Mouse (Mus musculus) olfactory bulb, adult 2 months (tissue): ENCODE measurements around the gene Usp53. TPM values are rescaled to one million over a fixed set of nuclear protein-coding genes. Genes with fewer than 3 reads are reported as not detected.

Source experiments
- H3K27ac ChIP-seq: fragments of 200-500 bp; 2 replicates; pipeline ENCODE4 v1.5.1; 2012; ENCODE audit warnings: low read depth, low read length; ENCODE audit not compliant: insufficient read depth
- H3K4me1 ChIP-seq: fragments of 200-500 bp; 2 replicates; pipeline ENCODE4 v1.6.1; 2012; ENCODE audit warnings: low read length; ENCODE audit not compliant: control insufficient read depth, insufficient read depth
- H3K4me3 ChIP-seq: fragments of 200-500 bp; 2 replicates; pipeline ENCODE4 v1.5.1; 2012; ENCODE audit warnings: mild to moderate bottlenecking, low read depth, low read length, moderate library complexity; ENCODE audit not compliant: insufficient read depth
- CTCF ChIP-seq: fragments of 200-500 bp; IDR thresholded peaks from 2 replicates; pipeline ENCODE4 v1.5.1; 2012; ENCODE audit warnings: low read depth, mild to moderate bottlenecking, low read length, moderate library complexity; ENCODE audit not compliant: insufficient read depth
- POLR2A ChIP-seq: fragments of 200-500 bp; IDR thresholded peaks from 2 replicates; pipeline ENCODE4 v1.6.1; 2012; ENCODE audit warnings: mild to moderate bottlenecking, low read depth, low read length, moderate library complexity; ENCODE audit not compliant: insufficient read depth
- WGBS: fragments of 180-500 bp; shearing (Covaris S2); methylation state at CpG from one replicate; pipeline ENCODE4 v1.1.7; 2018; 5-methylcytosine and 5-hydroxymethylcytosine counted together
- polyA plus RNA-seq: library from polyadenylated mRNA; stranded (reverse); fragments of >200 nt; gene quantifications from 2 replicates; pipeline ENCODE4 v1.2.4, GENCODE M21; 2012; ENCODE audit warnings: low replicate concordance; ENCODE audit not compliant: missing spikeins, insufficient read depth, insufficient read length

The Usp53 gene
- polyA plus RNA-seq, 1 experiment: not detected

- TF ChIP-seq CTCF (no peak), POLR2A (no peak)
- Histone ChIP-seq H3K4me1 (no peaks in the 10 kb centered on the region), H3K27ac (no peak overlapping the region), H3K4me3 (no peak overlapping the region)
- 64% methylated on average over 8 of the region's 8 CpGs for WGBS
These were observed 14.2 kb upstream of the Usp53 start for GRCm38 (mm10) chr3:122998511-122998910.

DNA sequence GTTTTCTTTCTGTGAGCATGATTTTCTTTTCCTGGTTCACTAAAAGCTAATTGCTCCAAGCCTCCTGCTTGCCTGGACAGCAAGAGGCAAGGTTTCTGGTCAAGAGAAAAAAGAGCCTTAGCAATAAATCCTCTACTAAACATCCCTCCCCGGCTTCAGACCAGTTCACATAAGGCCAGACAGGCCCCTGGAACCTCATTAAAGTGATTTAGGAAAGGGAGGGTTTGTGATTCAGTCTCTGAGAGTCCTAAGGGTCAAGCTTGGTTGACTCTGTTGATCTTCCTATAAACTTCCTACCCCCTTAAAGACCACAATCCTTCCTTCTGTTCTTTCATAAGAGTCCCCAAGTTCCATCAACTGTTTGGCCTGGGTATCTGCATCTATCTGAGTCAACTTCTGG, 12.7 kb upstream of the Usp53 start:
- no peak overlapping the region for H3K4me3 ChIP-seq
- H3K4me1 ChIP-seq: no peaks in the 10 kb centered on the region
- 72% methylated on average over 1 of the region's 1 CpGs for WGBS
- no peak overlapping the region for H3K27ac ChIP-seq
- TF ChIP-seq POLR2A: no peak
- no peak for TF ChIP-seq CTCF

DNA sequence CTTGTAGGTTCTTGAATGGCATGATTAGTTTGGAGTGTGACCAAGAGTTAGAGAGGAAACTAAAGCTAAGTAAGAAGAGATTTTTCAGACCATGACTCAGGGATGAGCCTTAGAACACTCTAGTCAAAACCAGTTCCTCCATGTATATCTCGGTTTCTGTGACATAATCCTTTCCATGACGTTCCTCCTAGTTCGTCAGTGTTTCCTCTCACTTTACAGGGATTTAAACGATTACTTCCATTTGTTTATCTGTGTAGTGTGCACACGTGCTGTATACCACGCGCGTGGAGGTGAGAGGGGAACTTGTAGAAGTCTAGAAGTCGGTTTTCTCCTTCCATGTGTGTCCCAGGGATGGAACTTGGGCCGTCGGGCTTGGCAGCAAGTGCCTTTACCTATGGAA, 2.6 kb upstream of the Usp53 start:
- Histone ChIP-seq H3K4me3 (no peak overlapping the region), H3K4me1 (no peaks in the 10 kb centered on the region), H3K27ac (no peak overlapping the region)
- 90% methylated on average over 11 of the region's 11 CpGs for WGBS
- TF ChIP-seq CTCF (no peak), POLR2A (no peak)

GRCm38 (mm10) chr3:122986386-122986785, 2.1 kb upstream of the Usp53 start:
- WGBS: 41% methylated on average over 1 of the region's 1 CpGs
- Histone ChIP-seq H3K4me1 (no peaks in the 10 kb centered on the region), H3K27ac (0 out of 2 replicates have a peak overlapping the region, but pooled peaks have one; percentile 34)

DNA sequence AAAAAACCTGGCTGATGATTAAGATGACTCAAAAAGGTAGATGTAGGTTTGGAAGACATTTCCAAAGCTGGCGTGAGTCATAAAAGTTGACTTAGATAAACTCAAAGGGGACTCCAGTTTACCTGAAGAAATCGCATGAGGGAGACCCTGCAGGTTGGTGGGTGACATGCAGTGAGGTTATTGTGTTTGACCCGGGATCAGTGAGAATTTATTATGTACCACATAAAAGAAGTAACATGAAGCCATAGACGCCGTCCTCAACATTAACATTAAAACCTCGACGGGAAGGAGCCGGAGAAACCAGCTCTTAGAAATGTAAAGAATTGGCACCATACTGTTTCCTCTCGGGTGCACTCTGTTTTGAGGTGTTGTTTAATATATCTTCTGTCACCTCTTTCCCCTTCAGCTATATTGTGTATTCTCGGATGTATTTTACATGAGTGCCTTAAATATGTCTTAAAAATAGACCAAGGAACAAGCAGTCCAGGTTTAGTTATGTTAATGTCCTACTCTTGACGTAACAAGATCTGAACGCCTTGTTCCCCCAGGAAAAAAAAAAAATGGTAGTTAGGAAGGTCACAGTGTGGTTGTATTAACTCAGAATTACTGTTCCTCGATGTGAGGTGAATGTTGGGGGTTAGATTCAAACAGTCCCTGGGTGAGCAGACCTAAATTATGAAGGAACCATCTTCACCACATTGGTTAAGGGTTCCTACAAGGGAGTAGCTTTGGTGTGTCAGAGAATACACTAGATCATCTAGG, 1.1 kb upstream of the Usp53 start:
- TF ChIP-seq CTCF (no peak), POLR2A (no peak)

More at GRCm38 (mm10) chr3:122986386-122986785, 2.1 kb upstream of the Usp53 start:
- no peak overlapping the region for H3K4me3 ChIP-seq
- TF ChIP-seq CTCF: no peak
- TF ChIP-seq POLR2A: no peak

DNA sequence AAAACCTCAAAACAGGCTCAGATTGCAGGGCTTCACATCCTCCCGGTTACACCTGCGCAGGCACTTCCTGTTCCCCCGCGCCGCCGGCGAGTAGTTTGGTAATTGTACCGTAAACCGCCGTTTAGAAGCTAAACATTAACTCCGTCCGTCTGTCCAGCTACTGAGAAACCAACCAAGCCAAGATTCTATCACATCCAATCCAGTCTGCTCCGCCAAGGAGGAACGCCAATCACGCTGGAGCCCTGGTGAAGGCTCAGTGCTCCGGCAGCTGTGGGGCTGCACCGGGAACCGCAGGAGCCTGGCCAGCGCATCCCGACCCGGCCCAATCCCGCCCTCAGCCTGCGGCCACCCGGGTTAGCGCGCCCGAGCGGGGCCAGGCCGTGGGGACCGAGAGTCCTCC, 461 bp downstream of the Usp53 start:
- H3K27ac ChIP-seq: peak overlapping the region; percentile 38
- no peaks in the 10 kb centered on the region for H3K4me1 ChIP-seq
- peak overlapping the region; percentile 91 for H3K4me3 ChIP-seq
- TF ChIP-seq POLR2A (no peak), CTCF (no peak)
- WGBS: 1% methylated on average over 30 of the region's 30 CpGs

More for the DNA sequence above, 1.1 kb upstream of the Usp53 start:
- Histone ChIP-seq H3K27ac (peak overlapping the region; percentile 93), H3K4me1 (no peaks in the 10 kb centered on the region), H3K4me3 (peak overlapping the region; percentile 91)
- WGBS: 12% methylated on average over 13 of the region's 13 CpGs

DNA sequence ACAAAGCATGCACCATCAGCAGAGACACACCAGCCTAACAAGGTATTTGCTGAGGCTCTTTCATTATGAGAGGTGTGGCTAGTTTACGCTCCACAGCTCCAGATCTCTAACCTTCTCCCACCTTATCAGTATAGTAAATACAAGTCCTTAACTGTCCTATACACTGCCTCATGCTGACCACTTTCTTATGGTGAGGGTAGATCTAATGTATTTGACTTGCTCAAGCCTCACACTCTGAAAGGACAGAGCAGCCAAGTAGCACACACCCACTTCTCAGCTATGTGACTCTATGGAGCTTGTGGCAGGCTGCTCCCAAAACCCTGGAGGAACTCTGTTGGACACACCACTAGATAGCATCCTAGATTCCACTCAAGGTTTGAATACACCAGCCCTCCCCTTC, 8.3 kb downstream of the Usp53 start:
- Histone ChIP-seq H3K27ac (no peak overlapping the region), H3K4me3 (no peak overlapping the region), H3K4me1 (no peaks in the 10 kb centered on the region)
- WGBS: 93% methylated on average over 1 of the region's 1 CpGs
- no peak for TF ChIP-seq CTCF
- no peak for TF ChIP-seq POLR2A

- no peak overlapping the region for H3K27ac ChIP-seq
- 58% methylated on average over 4 of the region's 4 CpGs for WGBS
- H3K4me1 ChIP-seq: no peaks in the 10 kb centered on the region
- no peak for TF ChIP-seq CTCF
- no peak for TF ChIP-seq POLR2A
- H3K4me3 ChIP-seq: no peak overlapping the region
These were observed 8.9 kb downstream of the Usp53 start for GRCm38 (mm10) chr3:122975363-122975762.

DNA sequence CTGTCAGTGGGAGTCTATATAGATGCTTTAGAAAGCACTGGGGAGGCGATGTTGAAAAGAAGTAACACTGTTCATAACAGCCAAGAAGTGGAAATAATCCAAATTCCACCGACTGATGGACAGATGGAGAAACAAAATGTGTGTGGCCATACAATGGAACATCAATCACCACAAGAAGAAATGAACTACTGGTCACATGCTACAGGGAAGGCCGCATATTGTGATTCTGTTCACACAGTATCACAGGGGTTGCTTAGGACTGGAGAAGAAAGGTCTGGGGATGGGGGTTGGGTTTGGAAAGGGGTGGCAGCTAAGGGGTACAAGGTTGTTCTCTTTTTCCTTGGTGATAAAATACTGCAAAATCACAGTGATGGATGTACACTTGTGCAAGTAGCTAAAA, 9.5 kb downstream of the Usp53 start:
- H3K27ac ChIP-seq: no peak overlapping the region
- TF ChIP-seq CTCF (no peak), POLR2A (no peak)
- 51% methylated on average over 3 of the region's 3 CpGs for WGBS

More for the DNA sequence above, 9.5 kb downstream of the Usp53 start:
- Histone ChIP-seq H3K4me3 (no peak overlapping the region), H3K4me1 (no peaks in the 10 kb centered on the region)
